Mouse (Mus musculus): ENCODE results near the gene Gm17359.
"Not testable (repeated sequence)": the region's sequence is repeated elsewhere in the genome, so short reads cannot be mapped to it uniquely, and the experiment has no call there.

Gm17359 gene

GRCm38 (mm10) chr3:79415081-79415480 is 78.6 kb downstream of the Gm17359 start:
- DNase-seq (ENCODE audit: low spot score): no peak

GRCm38 (mm10) chr3:79415929-79416328 is 79.5 kb downstream of the Gm17359 start:
- no peak for DNase-seq (ENCODE audit: low spot score)

GRCm38 (mm10) chr3:79416944-79417680 is 80.7 kb downstream of the Gm17359 start:
- DNase-seq (ENCODE audit: low spot score): no peak

GRCm38 (mm10) chr3:79418921-79419320 is 82.5 kb downstream of the Gm17359 start:
- no peak for DNase-seq (ENCODE audit: low spot score)

- no peak for DNase-seq (ENCODE audit: low spot score)
Observed at GRCm38 (mm10) chr3:79425441-79425840, 89.0 kb downstream of the Gm17359 start.

GRCm38 (mm10) chr3:79433593-79433992 is 97.1 kb downstream of the Gm17359 start:
- no peak for DNase-seq (ENCODE audit: low spot score)

GRCm38 (mm10) chr3:79434436-79434835 is 98.0 kb downstream of the Gm17359 start:
- no peak for DNase-seq (ENCODE audit: low spot score)

- DNase-seq (ENCODE audit: low spot score): no peak
Observed at GRCm38 (mm10) chr3:79434985-79435384, 98.5 kb downstream of the Gm17359 start.

GRCm38 (mm10) chr3:79436186-79436585 is 99.7 kb downstream of the Gm17359 start:
- DNase-seq (ENCODE audit: low spot score): no peak

- DNase-seq (ENCODE audit: low spot score): no peak
Observed at GRCm38 (mm10) chr3:79438276-79438675, 101.8 kb downstream of the Gm17359 start.

- no peak for DNase-seq (ENCODE audit: low spot score)
Observed at GRCm38 (mm10) chr3:79440976-79441491, 104.6 kb downstream of the Gm17359 start.

- DNase-seq (ENCODE audit: low spot score): no peak
Observed at GRCm38 (mm10) chr3:79443850-79444249, 107.4 kb downstream of the Gm17359 start.

GRCm38 (mm10) chr3:79445041-79445440 is 108.6 kb downstream of the Gm17359 start:
- no peak for DNase-seq (ENCODE audit: low spot score)

GRCm38 (mm10) chr3:79446124-79446523 is 109.7 kb downstream of the Gm17359 start:
- no peak for DNase-seq (ENCODE audit: low spot score)

GRCm38 (mm10) chr3:79446648-79447047 is 110.2 kb downstream of the Gm17359 start:
- DNase-seq (ENCODE audit: low spot score): not testable (repeated sequence)

- no peak for DNase-seq (ENCODE audit: low spot score)
Observed at GRCm38 (mm10) chr3:79448421-79448820, 112.0 kb downstream of the Gm17359 start.

- no peak for DNase-seq (ENCODE audit: low spot score)
Observed at GRCm38 (mm10) chr3:79449361-79449760, 112.9 kb downstream of the Gm17359 start.

- DNase-seq (ENCODE audit: low spot score): no peak
Observed at GRCm38 (mm10) chr3:79452696-79453263, 116.3 kb downstream of the Gm17359 start.

GRCm38 (mm10) chr3:79455761-79456160 is 119.3 kb downstream of the Gm17359 start:
- no peak for DNase-seq (ENCODE audit: low spot score)

GRCm38 (mm10) chr3:79458651-79459275 is 122.3 kb downstream of the Gm17359 start:
- DNase-seq (ENCODE audit: low spot score): no peak

GRCm38 (mm10) chr3:79469440-79469839 is 133.0 kb downstream of the Gm17359 start:
- no peak for DNase-seq (ENCODE audit: low spot score)

- DNase-seq (ENCODE audit: low spot score): no peak
Observed at GRCm38 (mm10) chr3:79472362-79472761, 135.9 kb downstream of the Gm17359 start.

GRCm38 (mm10) chr3:79474911-79475310 is 138.4 kb downstream of the Gm17359 start:
- DNase-seq (ENCODE audit: low spot score): no peak
